Mouse (Mus musculus) lung, postnatal 0 days (tissue): ENCODE data around the gene Krtap1-3.

Experiments used
- CTCF ChIP-seq: IDR thresholded peaks from 2 replicates; pipeline ENCODE4 v1.5.1; 2016; ENCODE audit warnings: antibody characterized with exemption, mild to moderate bottlenecking
- EP300 ChIP-seq: IDR thresholded peaks from 2 replicates; pipeline ENCODE4 v1.6.1; 2016; ENCODE audit warnings: antibody characterized with exemption, mild to moderate bottlenecking, control low read depth

DNA sequence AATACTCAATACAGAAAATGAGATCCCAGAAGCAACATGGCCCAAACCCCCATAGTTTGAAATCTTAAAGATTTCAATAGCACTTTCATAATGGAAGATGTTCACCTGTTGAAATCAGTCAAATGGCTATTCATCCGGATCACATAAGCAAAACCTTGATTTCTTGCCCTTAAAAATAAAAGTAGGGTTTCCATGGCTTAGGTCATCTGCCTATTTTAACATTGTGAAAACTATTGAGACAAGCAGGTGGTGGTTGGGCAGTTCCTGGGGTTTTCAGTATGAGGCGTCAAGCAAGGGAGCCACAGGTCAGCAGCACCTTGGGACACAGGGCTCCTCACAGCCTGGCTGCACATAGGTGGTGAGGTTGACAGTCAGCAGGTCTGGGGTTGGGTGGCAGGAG, 34.9 kb downstream of the Krtap1-3 start:
- TF ChIP-seq CTCF (no peak), EP300 (no peak)
